Mouse (Mus musculus): ENCODE data around the gene Mbl2. TPM values are rescaled to one million over a fixed set of nuclear protein-coding genes. Genes with fewer than 3 reads are reported as not detected.

Gene Mbl2
- polyA plus RNA-seq (2012; rRNA removed): 0.06 TPM in 1 of 2 replicates, not detected in the other

GRCm38 (mm10) chr19:30232691-30233090, at the start of gene Mbl2:
Gene Mbl2, plus strand, starts transcription at chr19:30232942.

Other genes starting within 250 kb of the Mbl2 start
- gene Trpd52l3, start 229.2 kb upstream of the Mbl2 start, polyA plus RNA-seq (2012; rRNA removed): not detected in 2 replicates
- 133 and 142 TPM in 2 replicates for gene Uhrf2, start 202.4 kb upstream of the Mbl2 start, polyA plus RNA-seq (2012; rRNA removed)
- 12.2 and 20.0 TPM in 2 replicates for gene Gldc, start 57.5 kb upstream of the Mbl2 start, polyA plus RNA-seq (2012; rRNA removed)